Mouse (Mus musculus): ENCODE data around the gene 3110082I17Rik.
"Not testable (repeated sequence)": the region's sequence is repeated elsewhere in the genome, so short reads cannot be mapped to it uniquely, and the experiment has no call there.

3110082I17Rik gene

DNA sequence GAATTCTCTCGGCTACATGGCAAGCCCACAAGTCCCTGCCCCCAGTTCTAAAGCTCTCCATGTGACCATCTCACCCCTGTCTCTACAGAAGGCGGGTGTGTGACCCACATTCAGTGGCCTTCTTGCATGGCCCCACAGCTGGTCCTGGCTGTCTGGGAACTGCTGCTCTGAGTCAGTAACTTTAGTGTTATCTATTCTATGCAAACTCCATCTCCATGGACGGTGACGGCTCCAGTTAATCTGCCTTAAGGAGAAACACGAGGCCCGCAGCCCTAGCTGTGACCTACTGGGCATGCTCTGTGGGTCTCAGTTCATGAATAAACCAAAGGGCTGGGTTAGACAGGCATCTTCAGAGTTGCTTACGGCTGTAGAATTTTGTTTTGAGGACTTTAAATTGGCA is 65.9 kb downstream of the 3110082I17Rik start:
- no peak for DNase-seq (ENCODE audit: low spot score)

- DNase-seq (ENCODE audit: low spot score): no peak
These were observed 67.1 kb downstream of the 3110082I17Rik start for GRCm38 (mm10) chr5:139393197-139393588.

DNA sequence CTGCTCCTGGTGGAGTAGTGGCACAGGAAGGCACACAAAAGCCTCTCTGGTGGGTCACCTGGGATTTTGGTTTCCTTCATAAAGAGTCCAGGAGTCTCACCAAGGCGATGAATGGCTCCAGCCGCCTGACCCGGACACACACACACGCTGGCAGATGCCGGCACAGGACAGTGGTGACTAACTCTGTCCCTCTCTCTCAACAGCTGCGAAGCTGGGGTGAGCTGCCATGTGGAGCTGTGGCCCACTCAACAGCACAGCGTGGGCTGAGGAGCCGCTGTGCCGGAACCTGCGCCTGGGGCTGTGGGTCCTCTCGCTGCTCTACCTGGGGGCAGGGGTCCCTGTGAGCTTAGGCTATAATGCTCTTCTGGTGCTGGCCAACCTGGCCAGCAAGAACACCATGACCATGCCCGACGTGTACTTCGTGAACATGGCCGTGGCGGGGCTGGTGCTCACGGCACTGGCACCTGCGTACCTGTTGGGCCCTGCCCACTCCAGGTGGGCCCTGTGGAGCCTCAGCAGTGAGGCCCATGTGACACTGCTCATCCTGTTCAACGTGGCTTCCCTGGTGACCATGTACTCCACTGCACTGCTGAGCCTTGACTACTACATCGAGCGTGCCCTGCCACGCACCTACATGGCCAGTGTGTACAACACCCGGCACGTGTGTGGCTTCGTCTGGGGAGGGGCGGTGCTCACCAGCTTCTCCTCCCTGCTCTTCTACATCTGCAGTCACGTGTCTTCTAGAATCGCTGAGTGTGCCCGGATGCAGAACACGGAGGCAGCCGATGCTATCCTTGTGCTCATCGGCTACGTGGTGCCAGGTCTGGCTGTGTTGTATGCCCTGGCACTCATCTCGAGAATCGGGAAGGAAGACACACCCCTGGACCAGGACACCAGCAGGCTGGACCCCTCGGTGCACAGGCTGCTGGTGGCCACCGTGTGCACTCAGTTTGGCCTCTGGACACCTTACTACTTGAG is 67.8 kb downstream of the 3110082I17Rik start:
- DNase-seq (ENCODE audit: low spot score): no peak

DNA sequence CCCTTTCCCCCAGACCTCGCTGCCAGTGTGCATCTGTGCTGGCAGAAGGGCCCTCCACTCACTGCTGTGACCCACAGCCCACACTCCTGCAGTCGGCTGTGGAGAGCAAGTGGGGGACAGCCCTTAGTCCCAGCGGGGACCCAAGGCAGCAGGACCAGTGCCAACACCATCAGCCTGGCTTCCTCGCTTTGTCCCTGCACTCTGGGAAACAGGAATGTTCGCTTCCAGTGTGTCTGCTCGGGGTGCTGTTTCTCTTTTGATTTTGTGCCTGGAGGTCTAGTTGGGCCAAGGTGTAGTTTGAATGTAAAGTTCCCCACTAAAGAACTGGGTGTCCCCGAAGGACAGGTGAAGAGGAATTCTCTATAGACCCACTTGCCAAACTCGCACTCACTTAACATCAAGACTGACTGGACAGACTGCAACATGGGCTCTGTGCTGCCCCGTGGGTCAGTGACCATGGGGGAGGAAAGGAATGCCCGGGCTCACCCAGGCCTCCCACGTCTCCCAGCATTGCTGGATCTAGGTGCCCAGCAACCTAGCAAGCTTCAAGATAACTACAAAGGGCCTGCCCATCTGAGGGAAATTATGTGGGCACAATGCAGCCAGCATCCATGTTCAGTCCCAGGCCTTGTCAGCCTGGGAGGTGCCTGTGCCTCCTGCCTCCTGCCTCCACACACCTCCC is 68.9 kb downstream of the 3110082I17Rik start:
- DNase-seq (ENCODE audit: low spot score): peak; percentile 74

DNA sequence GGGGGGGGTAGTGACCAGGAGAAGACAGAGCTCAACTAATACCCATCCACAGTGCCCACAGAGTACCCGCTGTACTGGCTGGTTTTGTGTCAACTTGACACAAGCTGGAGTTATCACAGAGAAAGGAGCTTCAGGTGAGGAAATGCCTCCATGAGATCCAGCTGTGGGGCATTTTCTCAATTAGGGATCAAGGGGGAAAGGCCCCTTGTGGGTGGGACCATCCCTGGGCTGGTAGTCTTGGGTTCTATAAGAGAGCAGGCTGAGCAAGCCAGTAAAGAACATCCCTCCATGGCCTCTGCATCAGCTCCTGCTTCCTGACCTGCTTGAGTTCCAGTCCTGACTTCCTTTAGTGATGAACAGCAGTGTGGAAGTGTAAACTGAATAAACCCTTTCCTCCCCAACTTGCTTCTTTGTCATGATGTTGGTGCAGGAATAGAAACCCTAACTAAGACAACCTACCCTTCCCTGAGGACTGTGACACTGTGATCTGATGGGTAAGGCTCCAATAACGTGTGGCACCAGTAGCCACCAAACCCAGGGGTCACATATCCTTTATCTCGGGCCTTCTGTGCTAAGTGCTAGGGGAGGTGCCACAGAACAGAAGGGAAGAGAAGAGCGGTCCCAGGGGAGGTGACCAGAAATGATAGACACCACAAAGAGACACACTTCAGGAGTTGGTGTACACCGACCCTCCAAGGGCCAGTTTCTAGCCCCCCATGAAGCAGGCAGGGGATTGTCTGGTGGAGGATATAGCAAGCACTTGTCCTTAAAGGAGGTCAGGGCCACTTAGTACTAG is 69.8 kb downstream of the 3110082I17Rik start:
- not testable (repeated sequence) for DNase-seq (ENCODE audit: low spot score)

GRCm38 (mm10) chr5:139389676-139390061 is 70.7 kb downstream of the 3110082I17Rik start:
- peak; percentile 53 for DNase-seq (ENCODE audit: low spot score)

- DNase-seq (ENCODE audit: low spot score): no peak
These were observed 71.3 kb downstream of the 3110082I17Rik start for GRCm38 (mm10) chr5:139388694-139389675.

- DNase-seq (ENCODE audit: low spot score): no peak
These were observed 72.1 kb downstream of the 3110082I17Rik start for GRCm38 (mm10) chr5:139388195-139388570.

- no peak for DNase-seq (ENCODE audit: low spot score)
These were observed 72.8 kb downstream of the 3110082I17Rik start for GRCm38 (mm10) chr5:139387329-139388194.

- DNase-seq (ENCODE audit: low spot score): no peak
These were observed 74.3 kb downstream of the 3110082I17Rik start for GRCm38 (mm10) chr5:139386047-139386446.

DNA sequence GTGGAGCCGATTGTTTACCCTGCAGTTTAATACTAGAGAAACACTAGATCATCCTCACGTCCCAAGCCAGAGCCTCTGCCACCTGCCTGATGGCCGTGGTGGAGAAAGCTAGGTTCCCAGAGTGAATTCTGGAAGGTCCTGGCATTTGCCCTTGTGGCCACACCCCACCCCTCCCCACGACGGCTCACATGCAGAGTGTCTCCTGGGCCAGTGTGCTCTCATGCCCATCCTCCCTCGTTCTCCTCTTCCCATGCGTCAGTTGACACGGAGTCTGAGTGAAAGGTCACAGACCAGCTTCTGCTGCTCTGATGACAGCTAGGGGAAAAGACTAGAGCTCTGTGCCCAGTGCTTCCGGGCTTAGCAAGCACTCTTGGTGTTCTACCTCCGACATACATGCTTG is 75.8 kb downstream of the 3110082I17Rik start:
- DNase-seq (ENCODE audit: low spot score): no peak

- DNase-seq (ENCODE audit: low spot score): no peak
These were observed 77.1 kb downstream of the 3110082I17Rik start for GRCm38 (mm10) chr5:139383234-139383633.

GRCm38 (mm10) chr5:139382760-139383159 is 77.6 kb downstream of the 3110082I17Rik start:
- no peak for DNase-seq (ENCODE audit: low spot score)

DNA sequence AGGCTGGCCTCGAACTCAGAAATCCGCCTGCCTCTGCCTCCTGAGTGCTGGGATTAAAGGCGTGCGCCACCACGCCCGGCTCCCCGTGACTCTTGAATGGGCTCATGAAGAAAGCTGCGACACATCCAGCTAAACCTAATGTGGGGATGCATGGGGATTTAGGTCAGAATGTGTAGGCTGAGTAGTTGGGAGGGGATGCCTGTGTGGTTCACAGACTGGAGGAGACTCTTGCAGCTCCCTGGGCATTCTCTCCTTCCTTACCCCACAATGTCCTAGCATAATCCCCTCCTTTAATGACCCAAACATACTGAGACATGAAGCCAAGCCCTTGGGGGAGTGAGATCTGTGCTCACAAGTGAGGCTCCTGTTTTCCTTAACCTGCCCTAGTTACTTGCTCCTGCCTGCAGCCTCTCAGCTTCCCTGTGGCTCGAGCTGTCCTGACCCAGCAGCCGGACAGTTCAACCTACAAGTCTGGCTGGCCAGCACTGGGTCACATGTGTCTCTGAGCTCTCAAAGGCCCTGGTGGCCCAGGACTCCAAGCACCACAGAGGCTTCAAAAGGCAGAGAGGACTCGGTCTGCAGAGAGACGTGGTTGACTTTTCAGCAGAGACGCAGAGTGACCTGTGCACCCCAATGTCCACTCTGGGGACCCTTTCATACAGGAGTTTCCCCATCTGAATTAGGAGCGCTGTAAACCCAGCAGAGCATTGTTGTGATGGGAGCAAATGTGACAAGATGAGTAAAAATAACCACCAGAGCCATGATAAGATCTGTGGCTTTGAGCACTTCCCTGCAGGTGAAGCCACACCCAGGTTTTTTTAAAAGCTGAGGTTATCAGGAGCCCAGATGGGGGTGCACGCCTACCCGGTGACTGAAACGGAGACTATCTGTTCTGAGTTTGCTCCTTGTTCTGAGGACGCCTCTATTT is 78.5 kb downstream of the 3110082I17Rik start:
- DNase-seq (ENCODE audit: low spot score): no peak

DNA sequence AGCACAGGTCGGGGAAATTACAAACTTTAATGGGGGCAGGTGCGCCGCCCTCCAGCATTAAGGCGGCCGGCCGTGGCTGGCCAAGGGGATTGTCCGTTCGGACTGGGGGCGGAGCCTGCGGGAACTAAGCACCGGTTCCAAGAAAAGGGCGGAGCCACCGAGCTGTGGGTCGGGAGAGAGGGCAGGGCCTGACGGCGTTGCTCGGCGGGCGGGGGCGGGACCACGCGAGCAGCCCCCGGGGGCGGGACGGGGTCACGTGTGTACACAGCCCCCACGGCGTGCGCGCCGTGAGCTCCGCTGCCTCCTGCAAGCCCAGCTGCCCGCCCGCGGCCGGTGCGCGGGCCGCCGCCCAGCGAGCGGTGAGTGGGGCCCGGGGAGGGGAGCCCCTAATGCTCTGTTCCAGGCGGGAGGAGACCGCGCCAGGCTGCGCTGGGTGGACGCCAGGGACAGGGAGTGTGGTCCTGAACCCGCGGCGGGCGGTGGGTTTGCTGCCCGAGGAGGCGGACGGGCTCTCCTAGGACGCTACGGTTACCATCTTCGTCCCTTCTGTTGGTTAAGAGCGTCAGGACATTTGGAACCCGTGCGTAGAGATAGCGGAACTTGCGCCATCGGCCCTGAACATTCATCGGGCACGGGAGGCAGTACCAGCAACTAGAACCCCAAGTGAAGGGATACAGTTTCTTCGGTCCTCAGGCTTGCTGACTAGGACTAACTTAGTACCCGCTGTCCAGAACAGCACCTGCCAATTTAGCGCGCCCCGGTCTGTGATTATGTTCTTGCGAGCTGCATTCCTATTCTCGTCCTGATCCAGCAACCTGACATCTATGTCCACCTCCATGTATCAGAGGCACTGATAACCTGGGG is 79.7 kb downstream of the 3110082I17Rik start:
- DNase-seq (ENCODE audit: low spot score): peak; percentile 91

DNA sequence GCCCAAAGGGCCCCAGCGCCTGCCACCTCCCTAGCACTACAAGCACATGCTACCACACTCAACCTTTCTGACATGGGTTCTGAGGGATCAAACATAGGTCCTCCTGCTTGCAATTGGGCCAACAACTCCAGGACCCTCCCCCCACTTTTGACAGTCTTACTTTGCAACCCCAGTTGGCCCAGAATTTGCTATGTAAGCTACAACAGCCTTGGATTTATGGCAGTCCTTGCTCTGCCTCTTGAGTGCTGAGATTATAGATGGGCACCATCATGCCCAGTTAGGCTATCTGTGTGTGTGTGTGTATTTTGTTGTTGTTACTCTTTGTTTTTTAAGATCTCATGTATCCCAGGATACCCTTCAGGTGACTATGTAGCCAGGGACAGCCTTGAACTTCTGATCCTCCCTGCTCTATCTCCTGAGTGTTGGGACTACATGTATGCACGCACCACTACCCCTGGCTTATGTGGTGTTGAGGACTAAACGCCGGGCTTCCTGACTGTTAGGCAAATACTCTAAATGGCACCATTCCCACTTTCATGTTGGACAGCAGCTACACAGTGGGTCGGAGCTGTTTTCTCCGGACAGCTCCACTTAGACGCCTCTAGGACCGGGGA is 80.4 kb downstream of the 3110082I17Rik start:
- DNase-seq (ENCODE audit: low spot score): no peak

- peak; percentile 79 for DNase-seq (ENCODE audit: low spot score)
These were observed 81.2 kb downstream of the 3110082I17Rik start for GRCm38 (mm10) chr5:139378986-139379629.
